Mouse (Mus musculus): Measurements from ENCODE around the gene Mpzl1. TPM values are rescaled to one million over a fixed set of nuclear protein-coding genes. Genes with fewer than 3 reads are reported as not detected.
"Not testable (repeated sequence)": the region's sequence is repeated elsewhere in the genome, so short reads cannot be mapped to it uniquely, and the experiment has no call there.

Gene Mpzl1
- total RNA-seq (2022) = 10 to 100 TPM; 14.6 to 25.4 (median 22.3) TPM

- peak; percentile 98 for DNase-seq
Measured at GRCm38 (mm10) chr1:165634151-165634884, at the start of gene Mpzl1. TSS of gene Mpzl1 (minus strand) at chr1:165634538.

- DNase-seq = no peak
Measured at GRCm38 (mm10) chr1:165682056-165682853, 47.9 kb upstream of the Mpzl1 start.

GRCm38 (mm10) chr1:165681045-165681794, 46.9 kb upstream of the Mpzl1 start:
- DNase-seq = no peak

- not testable (repeated sequence) for DNase-seq
Measured at GRCm38 (mm10) chr1:165680086-165680485, 45.7 kb upstream of the Mpzl1 start.

GRCm38 (mm10) chr1:165679618-165679997, 45.3 kb upstream of the Mpzl1 start:
- DNase-seq = no peak

- no peak for DNase-seq
Measured at GRCm38 (mm10) chr1:165678861-165679617, 44.7 kb upstream of the Mpzl1 start.

- no peak for DNase-seq
Measured at GRCm38 (mm10) chr1:165677558-165677957, 43.2 kb upstream of the Mpzl1 start.

GRCm38 (mm10) chr1:165676993-165677392, 42.7 kb upstream of the Mpzl1 start:
- DNase-seq = no peak

- DNase-seq = no peak
Measured at GRCm38 (mm10) chr1:165675167-165675566, 40.8 kb upstream of the Mpzl1 start.

- DNase-seq = no peak
Measured at GRCm38 (mm10) chr1:165672355-165672754, 38.0 kb upstream of the Mpzl1 start.

GRCm38 (mm10) chr1:165670056-165670455, 35.7 kb upstream of the Mpzl1 start:
- DNase-seq = no peak

GRCm38 (mm10) chr1:165668904-165669303, 34.6 kb upstream of the Mpzl1 start:
- no peak for DNase-seq

GRCm38 (mm10) chr1:165667380-165667779, 33.0 kb upstream of the Mpzl1 start:
- no peak for DNase-seq

GRCm38 (mm10) chr1:165666944-165667343, 32.6 kb upstream of the Mpzl1 start:
- no peak for DNase-seq

- DNase-seq = no peak
Measured at GRCm38 (mm10) chr1:165665758-165666157, 31.4 kb upstream of the Mpzl1 start.

GRCm38 (mm10) chr1:165663277-165663676, 28.9 kb upstream of the Mpzl1 start:
- no peak for DNase-seq

- no peak for DNase-seq
Measured at GRCm38 (mm10) chr1:165662426-165663192, 28.3 kb upstream of the Mpzl1 start.

- no peak for DNase-seq
Measured at GRCm38 (mm10) chr1:165661725-165662124, 27.4 kb upstream of the Mpzl1 start.

- DNase-seq = no peak
Measured at GRCm38 (mm10) chr1:165661191-165661590, 26.9 kb upstream of the Mpzl1 start.

GRCm38 (mm10) chr1:165660774-165661173, 26.4 kb upstream of the Mpzl1 start:
- DNase-seq = no peak

- peak; percentile 67 for DNase-seq
Measured at GRCm38 (mm10) chr1:165658602-165659001, 24.3 kb upstream of the Mpzl1 start.

All from adrenal gland, adult 8-10 months (tissue).